Mouse (Mus musculus): ENCODE results near the gene Vmn1r85.

- TF ChIP-seq POLR2A (IDR thresholded peaks at IDR 0.05; ENCODE audit: borderline replicate concordance, insufficient read depth, low read length) (peak; percentile 89), CTCF (IDR thresholded peaks at IDR 0.05; ENCODE audit: borderline replicate concordance, insufficient read depth, low read depth, low read length) (no peak)
Observed at GRCm38 (mm10) chr7:13034148-13034977, 60.6 kb downstream of the Vmn1r85 start, which contains the start of gene Chmp2a.

All from cerebellum, adult 2 months (tissue).